Mouse (Mus musculus) erythroblast, embryonic 14.5 days (primary cell): ENCODE data around the gene Gdf2.

Experiments
- GATA1 ChIP-seq: IDR thresholded peaks from 2 replicates; pipeline ENCODE4 v1.6.1; 2012; ENCODE audit warnings: low read length, inconsistent platforms, mixed read lengths
- TAL1 ChIP-seq: IDR thresholded peaks from 3 replicates; pipeline ENCODE4 v1.6.1; 2012; ENCODE audit warnings: low read length, inconsistent platforms, mixed read lengths

GRCm38 (mm10) chr14:33993051-33993450 is 52.2 kb downstream of the Gdf2 start:
- TF ChIP-seq GATA1: no peak
- no peak for TF ChIP-seq TAL1
